Mouse (Mus musculus) frontal cortex, postnatal 25 days (tissue): ENCODE measurements around the gene Olfr1037.
"Not testable (repeated sequence)": the region's sequence is repeated elsewhere in the genome, so short reads cannot be mapped to it uniquely, and the experiment has no call there.

Experiments
- DNase-seq, 2 experiments: peaks; one replicate each; pipeline ENCODE4 v3.0.0; 2022; ENCODE audit warnings: low spot score in 2 of 2

The Olfr1037 gene

DNA sequence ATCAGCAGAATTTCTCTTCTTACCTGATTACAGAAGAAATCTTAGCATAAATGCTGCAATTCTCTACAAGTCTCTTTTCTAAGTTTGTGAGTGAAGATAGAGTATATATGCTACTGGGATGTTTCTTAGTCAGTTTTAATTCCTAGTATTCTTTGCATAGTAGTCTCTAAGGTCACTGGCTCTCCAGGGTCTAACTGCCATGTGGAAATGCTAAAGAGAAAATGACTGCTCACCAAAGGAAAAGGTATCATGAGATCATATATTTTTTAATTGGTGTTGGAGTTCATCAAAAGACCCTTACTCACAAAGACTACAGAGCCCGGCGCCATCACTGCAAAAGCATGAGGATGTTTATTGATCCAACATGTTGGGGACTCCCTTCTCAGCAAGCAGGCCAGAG, at the start of gene Olfr1037:
TSS of gene Olfr1037 (minus strand) at position 101 of the 400 bp plus-strand sequence.
- DNase-seq, result no peak

DNA sequence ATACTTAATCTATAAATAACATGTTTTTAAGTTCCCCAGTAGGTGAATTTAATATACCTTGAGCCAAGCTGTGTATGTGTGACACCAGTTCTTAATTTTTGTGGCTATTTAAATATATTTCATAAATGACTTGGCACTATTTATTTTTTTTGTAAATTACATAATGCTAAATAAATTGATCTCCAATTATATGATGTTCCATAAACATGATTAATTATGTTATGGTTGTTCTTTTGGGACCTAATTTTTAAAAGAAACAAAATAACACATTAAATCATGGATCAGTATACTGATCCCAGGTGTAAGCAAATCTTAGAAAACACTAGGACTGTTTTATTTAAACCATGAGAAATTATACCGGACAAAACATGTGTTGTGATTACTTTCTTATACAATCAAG, 48.6 kb upstream of the Olfr1037 start, which contains the start of gene Olfr1039:
TSS of gene Olfr1039 (minus strand) at position 101 of the 400 bp plus-strand sequence.
- DNase-seq, result no peak

DNA sequence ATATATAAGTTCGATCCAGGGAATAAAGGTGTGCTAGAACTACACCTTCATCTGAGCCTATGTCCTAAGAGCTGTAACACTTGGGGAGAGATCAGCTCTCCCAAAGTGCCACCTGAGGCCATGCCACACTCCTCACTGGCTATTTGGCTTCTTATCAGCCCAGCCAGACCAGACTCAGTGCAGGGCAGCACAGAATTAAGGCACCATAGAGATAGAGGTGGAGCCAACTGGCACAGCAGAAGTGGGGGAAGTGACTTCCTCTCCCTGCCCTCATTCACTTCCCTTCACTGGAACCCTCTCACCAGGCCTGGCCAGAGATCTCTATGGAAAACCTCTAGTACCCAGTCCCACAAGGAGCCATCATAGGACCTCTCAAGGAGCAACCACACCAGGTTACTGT, 6.7 kb downstream of the Olfr1037 start:
- DNase-seq, result not testable (repeated sequence)

DNA sequence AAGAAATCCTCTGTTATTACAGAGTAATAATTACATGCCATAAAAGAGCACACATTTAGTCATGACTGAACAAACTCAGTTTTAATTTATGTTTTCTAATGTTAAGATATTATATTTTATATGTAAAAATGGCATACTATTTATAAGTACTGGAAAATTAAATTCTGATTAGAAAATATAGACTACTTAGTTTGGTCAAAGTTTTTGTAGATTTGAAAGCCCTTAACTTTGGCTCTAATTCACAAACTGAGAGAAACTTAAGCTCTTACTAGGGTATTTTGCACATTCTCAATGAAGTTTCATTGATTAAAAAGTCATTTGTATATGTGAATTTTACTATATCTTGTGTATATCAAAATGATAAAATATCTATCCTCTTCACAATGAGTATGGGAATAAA, 13.5 kb downstream of the Olfr1037 start, which contains the start of gene Olfr1036:
TSS of gene Olfr1036 (plus strand) at position 301 of the 400 bp plus-strand sequence.
- not testable (repeated sequence) for DNase-seq

DNA sequence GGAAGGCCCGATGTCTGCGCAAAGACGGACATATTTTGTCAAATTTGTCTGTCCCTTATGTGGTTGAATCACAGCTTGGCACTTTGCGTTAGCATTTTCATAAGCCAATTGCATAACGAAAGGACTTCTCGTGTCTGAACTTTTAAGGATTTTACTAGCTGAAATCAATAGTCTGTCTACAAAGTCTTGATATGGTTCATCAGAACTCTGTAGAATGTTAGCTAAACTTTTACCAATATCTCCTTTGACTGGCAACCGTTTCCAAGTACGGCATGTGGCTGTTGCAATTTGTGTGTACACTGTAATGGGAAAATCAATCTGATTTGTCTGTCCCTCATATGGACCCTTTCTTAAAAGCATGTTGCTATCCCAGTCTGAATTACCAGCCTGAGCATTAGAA, 17.0 kb downstream of the Olfr1037 start:
- DNase-seq, result no peak

DNA sequence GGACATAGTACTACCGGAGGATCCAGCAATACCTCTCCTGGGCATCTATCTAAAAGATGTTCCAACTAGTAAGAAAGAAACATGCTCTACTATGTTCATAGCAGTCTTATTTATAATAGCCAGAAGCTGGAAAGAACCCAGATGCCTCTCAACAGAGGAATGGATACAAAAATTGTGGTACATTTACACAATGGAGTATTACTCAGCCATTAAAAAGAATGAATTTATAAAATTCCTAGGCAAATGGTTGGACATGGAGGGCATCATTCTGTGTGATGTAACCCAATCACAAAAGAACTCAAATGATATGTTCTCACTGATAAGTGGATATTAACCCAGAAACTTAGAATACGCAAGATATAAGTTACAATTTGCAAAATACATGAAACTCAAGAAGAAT, 23.4 kb downstream of the Olfr1037 start:
- DNase-seq, result not testable (repeated sequence)

DNA sequence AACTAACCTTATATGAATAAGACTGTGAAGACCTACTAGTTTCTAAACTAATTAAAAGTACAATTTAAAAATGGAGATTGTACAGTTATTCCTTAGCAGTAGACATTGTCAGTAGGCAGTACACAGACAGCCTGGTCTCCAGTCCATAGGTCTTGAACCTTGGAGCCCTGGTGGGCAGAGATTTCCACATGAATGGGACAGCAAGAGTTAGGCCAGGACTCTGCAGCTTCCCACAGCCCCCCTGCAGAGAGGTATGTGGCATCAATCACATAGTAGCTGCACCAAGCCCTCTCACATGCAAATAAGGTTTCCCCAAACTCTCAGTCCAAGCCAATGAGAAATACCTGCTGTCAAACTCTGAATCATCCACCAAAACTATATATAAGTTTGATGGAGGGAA, 36.4 kb downstream of the Olfr1037 start:
- not testable (repeated sequence) for DNase-seq

DNA sequence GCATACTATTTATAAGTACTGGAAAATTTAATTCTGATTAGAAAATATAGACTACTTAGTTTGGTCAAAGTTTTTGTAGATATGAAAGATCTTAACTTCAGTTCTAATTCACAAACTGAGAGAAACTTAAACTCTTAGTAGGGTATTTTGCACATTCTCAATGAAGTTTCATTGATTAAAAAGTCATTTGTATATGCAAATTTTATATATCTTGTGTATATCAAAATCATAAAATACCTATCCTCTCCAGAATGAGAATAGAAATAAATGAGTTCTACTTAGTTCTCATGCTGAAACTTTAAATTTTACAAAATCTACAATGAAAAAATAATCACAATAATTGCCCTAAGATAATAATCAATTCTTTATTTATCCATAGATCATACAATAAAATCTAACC, 41.6 kb downstream of the Olfr1037 start, which contains the start of gene Olfr1034:
TSS of gene Olfr1034 (plus strand) at position 301 of the 400 bp plus-strand sequence.
- no peak for DNase-seq
